Mouse (Mus musculus) intestine, embryonic 16.5 days (tissue): ENCODE measurements around the gene Vamp2. TPM values are rescaled to one million over a fixed set of nuclear protein-coding genes. Genes with fewer than 3 reads are reported as not detected.

Experiments
- ATAC-seq: fragments of 200-750 bp; cut with Nextera tagmentation; 2 replicates; pipeline ENCODE4 v1.8.0; 2017; ENCODE audit warnings: moderate TSS enrichment, moderate library complexity
- H3K27ac ChIP-seq: fragments of 300-500 bp; sonication (generic); 2 replicates; pipeline ENCODE4 v1.5.1; 2014; ENCODE audit warnings: mild to moderate bottlenecking, low read length
- H3K27me3 ChIP-seq: fragments of 300-500 bp; sonication (generic); replicated peaks from 2 replicates; pipeline ENCODE4 v1.6.1; 2014; ENCODE audit warnings: low read length, control low read depth, mixed read lengths; ENCODE audit not compliant: control insufficient read depth, insufficient read depth
- H3K36me3 ChIP-seq: fragments of 300-500 bp; sonication (generic); 2 replicates; pipeline ENCODE4 v1.6.1; 2014; ENCODE audit warnings: low read length, control low read depth; ENCODE audit not compliant: control insufficient read depth, insufficient read depth
- H3K4me1 ChIP-seq: fragments of 300-500 bp; sonication (generic); 2 replicates; pipeline ENCODE4 v1.6.1; 2014; ENCODE audit warnings: low read length, control low read depth, mixed read lengths; ENCODE audit not compliant: control insufficient read depth, insufficient read depth
- H3K4me2 ChIP-seq: fragments of 300-500 bp; sonication (generic); 2 replicates; pipeline ENCODE4 v1.6.1; 2014; ENCODE audit warnings: low read depth, low read length, control low read depth
- H3K4me3 ChIP-seq: fragments of 300-500 bp; sonication (generic); 2 replicates; pipeline ENCODE4 v1.5.1; 2014; ENCODE audit warnings: mild to moderate bottlenecking, low read length
- H3K9ac ChIP-seq: fragments of 300-500 bp; sonication (generic); 2 replicates; pipeline ENCODE4 v1.6.1; 2014; ENCODE audit warnings: low read depth, low read length
- H3K9me3 ChIP-seq: fragments of 300-500 bp; sonication (generic); 2 replicates; pipeline ENCODE4 v1.6.1; 2016; ENCODE audit warnings: low read length, control low read depth; ENCODE audit not compliant: control insufficient read depth
- WGBS: fragments of 180-500 bp; shearing (Covaris S2); extraction: QIAGEN DNeasy Blood & Tissue Kit; methylation state at CpG from one replicate; pipeline ENCODE4 v1.1.7; 2014; 5-methylcytosine and 5-hydroxymethylcytosine counted together
- polyA plus RNA-seq: library from polyadenylated mRNA; unstranded; fragments of >200 nt; fragmentation: Nextera tagmentation; extraction: Ambion mirVana; gene quantifications from 2 replicates; pipeline ENCODE4 v1.2.1, GENCODE M21; 2015

Vamp2 gene
- polyA plus RNA-seq, 1 experiment from 2014 or later, result 65.8 TPM

DNA sequence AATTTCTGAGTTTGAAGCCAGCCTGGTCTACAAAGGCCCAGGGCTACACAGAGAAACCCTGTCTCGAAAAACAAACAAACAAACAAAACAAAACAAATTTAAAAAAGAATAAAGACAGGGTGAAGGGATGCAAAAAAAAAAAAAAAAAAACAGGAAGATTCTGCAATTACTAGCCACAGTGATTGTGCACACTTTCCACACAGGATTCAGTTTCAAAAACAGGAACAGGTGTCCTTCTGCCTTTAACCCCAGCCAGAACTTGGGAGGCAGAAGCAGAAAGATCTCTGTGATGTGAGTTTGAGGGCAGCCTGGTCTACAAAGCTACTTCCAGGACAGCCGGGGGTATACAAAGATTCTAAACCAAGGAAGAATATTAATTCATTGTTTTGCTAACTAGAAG, 30.0 kb upstream of the Vamp2 start:
- WGBS, result 67% methylated on average over 2 of the region's 2 CpGs
- H3K27ac ChIP-seq, result peak overlapping the region; percentile 73

DNA sequence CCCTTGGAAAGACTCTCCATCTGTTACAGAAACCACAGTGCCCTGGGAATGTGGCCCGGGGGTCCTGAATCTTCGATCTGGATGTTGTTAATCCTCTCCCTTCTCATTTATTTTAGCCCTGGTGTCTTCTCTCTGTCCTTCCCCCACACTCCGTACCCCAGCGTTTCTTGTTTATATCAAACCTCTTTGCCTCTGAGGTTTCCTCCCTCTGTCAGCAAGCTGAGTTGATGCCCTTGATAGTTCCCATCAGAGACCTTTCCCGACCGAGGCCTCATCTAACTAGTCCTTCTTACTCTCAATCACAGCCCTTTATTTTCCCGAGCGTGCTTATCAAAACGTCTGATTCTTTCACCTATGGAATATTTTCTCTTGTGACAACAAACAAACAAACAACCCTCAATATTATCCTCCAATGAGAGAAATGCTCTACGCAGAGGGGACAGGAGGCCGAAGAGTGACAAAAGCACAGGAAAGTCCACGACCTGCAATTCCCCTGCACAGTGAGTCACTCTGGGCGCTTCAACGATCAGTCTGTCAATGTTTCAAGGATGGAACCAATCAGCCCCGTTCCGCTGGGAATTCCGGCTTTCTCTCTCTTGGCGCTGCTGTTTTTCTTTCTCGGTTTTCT, 29.4 kb upstream of the Vamp2 start:
- Histone ChIP-seq H3K36me3 (no peaks in the 10 kb centered on the region), H3K9me3 (no peaks in the 10 kb centered on the region), H3K4me3 (peak overlapping the region; percentile 90), H3K4me2 (peak overlapping the region; percentile 78), H3K9ac (peak overlapping the region; percentile 69), H3K4me1 (peaks cover 19% of the 10 kb centered on the region), H3K27me3 (no peaks in the 10 kb centered on the region), H3K27ac (peak overlapping the region; percentile 73)
- ATAC-seq, result peak; percentile 32
- WGBS, result 1% methylated on average over 19 of the region's 19 CpGs

More for the DNA sequence above, 30.0 kb upstream of the Vamp2 start:
- ATAC-seq, result no peak
- Histone ChIP-seq H3K4me3 (peak overlapping the region; percentile 90), H3K4me2 (peak overlapping the region; percentile 78), H3K9ac (peak overlapping the region; percentile 69), H3K9me3 (no peaks in the 10 kb centered on the region), H3K27me3 (no peaks in the 10 kb centered on the region), H3K36me3 (no peaks in the 10 kb centered on the region), H3K4me1 (peaks cover 19% of the 10 kb centered on the region)

DNA sequence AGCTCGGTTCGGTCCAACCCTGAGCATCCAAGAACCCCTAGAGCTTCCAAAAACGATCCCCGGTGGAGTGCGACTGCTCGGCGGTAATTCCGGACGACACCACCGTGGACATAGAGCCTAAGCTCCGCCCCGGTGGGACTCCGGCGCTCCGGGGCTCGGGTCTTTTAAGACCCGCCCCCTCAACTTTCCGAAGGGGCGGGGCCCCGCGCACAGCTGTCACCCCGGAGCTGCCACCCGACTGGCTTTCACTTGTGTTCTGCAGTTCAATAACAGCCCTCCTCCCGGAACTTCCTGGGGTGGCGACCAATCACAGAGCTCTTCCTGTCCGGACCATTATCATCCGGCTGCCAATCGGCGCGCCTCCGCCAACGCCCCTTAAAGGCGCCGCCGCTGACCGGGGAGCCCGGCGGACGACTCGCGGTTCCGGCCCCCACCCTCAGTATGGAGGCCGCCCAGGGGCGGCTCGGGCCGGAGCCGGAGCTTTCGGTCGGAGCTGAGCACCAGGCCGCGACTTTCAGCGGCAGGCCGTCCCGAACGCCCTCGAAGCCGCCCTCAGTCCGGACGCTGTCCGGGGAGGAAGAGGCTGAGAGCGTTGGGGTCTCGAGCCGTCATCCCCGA, 28.8 kb upstream of the Vamp2 start, which contains the start of gene Borcs6:
Borcs6 (plus strand) TSS at position 361 of the 618 bp plus-strand sequence.
- peak within 1 kb of the TSS; percentile 96 for H3K4me2 ChIP-seq
- ATAC-seq, result peak; percentile 92
- no peaks in the 10 kb centered on the region for H3K27me3 ChIP-seq
- under 1% methylated on average over 63 of the region's 64 CpGs for WGBS
- peaks cover 25% of the 10 kb centered on the region for H3K4me1 ChIP-seq
- H3K27ac ChIP-seq, result peak within 1 kb of the TSS; percentile 93
- no peaks in the 10 kb centered on the region for H3K36me3 ChIP-seq
- no peaks in the 10 kb centered on the region for H3K9me3 ChIP-seq
- H3K4me3 ChIP-seq, result peak within 1 kb of the TSS; percentile 90
- peak within 1 kb of the TSS; percentile 94 for H3K9ac ChIP-seq

DNA sequence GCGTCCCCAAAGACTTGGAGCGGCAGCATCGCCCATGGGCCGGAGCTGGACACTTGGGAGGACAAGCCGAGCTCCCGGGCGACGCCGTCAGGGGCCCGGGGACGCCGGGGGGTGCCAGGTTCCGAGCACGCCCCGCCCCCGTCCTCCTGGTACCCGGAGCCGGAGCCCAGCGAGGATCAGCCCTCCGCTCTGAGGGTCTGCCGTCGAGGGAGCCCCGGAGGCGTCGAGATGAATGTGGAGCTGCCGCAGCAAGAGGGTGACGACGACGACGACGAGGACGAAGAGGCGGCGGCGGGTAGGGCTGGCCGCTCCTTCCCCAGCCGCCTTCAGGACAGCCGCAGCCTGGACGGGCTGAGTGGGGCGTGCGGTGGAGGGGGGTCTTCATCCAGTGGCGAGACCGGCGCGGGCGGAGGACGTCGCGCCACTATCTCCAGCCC, 28.3 kb upstream of the Vamp2 start:
- under 1% methylated on average over 42 of the region's 49 CpGs for WGBS
- peak; percentile 14 for ATAC-seq
- H3K27me3 ChIP-seq, result no peaks in the 10 kb centered on the region
- H3K4me2 ChIP-seq, result peak overlapping the region; percentile 96
- peak overlapping the region; percentile 94 for H3K9ac ChIP-seq
- H3K36me3 ChIP-seq, result no peaks in the 10 kb centered on the region
- peak overlapping the region; percentile 93 for H3K27ac ChIP-seq
- H3K4me3 ChIP-seq, result peak overlapping the region; percentile 90
- no peaks in the 10 kb centered on the region for H3K9me3 ChIP-seq
- H3K4me1 ChIP-seq, result peaks cover 25% of the 10 kb centered on the region

DNA sequence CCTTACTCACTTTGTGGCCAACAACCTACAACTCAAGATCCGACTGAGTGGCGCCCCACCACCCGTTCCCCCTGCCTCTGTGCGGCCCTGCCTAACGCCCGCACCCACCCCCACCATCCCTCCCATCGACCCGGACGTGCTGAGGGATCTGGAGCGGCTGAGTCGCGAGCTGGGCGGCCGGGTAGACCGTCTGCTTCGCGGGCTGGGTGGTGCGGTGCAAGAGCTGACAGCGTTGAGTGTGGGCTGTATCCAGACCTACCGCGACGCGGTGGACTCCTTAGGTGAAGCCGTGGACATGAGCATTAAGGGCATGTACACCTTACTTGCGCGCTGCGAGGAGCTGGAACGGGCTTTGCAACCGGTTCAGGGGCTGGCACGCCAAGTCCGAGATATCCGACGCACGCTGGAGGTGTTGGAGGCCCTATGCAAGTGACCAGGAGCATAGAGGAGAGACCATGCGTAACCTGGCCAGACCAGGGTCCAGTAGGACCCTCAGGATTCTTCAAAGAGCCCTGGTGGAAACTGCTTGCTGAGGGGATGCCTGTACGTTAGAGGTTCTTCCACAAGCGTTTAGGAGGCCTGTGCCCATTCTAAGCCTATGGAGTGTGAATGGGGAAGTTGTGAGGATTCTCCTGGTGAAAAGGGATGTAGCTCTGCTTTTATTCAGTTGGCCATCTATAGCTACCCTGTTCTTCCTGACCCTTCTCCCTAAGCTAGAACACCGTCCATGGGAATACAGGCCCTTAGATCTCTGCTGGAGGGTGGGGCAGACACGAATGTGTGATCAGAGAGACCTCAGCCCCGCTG, 27.6 kb upstream of the Vamp2 start:
- Histone ChIP-seq H3K27ac (peak overlapping the region; percentile 93), H3K9ac (peak overlapping the region; percentile 94), H3K9me3 (no peaks in the 10 kb centered on the region), H3K4me2 (peak overlapping the region; percentile 96), H3K27me3 (no peaks in the 10 kb centered on the region), H3K36me3 (no peaks in the 10 kb centered on the region), H3K4me1 (peaks cover 25% of the 10 kb centered on the region), H3K4me3 (peak overlapping the region; percentile 90)
- WGBS, result 2% methylated on average over 40 of the region's 40 CpGs
- no peak for ATAC-seq

DNA sequence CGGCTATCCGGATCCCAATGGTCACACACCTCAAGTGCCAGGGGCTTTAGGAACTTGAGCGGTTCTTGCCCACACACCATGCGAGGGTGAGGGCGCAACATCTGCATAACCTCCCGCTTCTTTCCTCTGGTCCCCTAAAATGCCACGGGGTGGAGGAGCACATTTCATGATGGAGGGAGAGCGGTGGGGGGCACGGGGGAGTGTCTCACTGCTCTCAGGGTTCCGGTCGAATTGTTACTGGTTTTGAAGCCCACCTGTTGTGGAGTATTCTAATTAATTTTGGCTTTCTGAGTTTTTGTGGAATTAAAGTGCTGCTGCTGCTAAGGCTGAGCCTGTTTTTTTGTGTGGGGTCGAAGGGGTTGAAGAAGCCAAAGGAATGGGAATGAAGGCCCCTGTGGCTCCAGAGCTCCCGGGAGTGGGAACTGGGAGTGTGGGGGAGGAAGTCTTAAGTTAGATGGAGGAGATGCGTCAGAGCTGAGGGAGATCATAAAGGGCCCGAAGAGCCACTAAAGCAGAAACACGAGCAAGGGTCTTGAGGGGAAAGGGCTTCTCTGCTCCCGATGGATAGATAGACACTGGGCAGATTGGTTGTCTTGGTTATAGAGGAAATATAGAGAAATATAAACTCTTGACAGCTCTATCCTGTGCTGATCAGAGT, 26.9 kb upstream of the Vamp2 start:
- WGBS, result 17% methylated on average over 17 of the region's 17 CpGs
- H3K36me3 ChIP-seq, result no peaks in the 10 kb centered on the region
- no peaks in the 10 kb centered on the region for H3K27me3 ChIP-seq
- H3K9ac ChIP-seq, result peak overlapping the region; percentile 94
- peak overlapping the region; percentile 90 for H3K4me3 ChIP-seq
- H3K4me2 ChIP-seq, result peak overlapping the region; percentile 96
- ATAC-seq, result no peak
- peaks cover 31% of the 10 kb centered on the region for H3K4me1 ChIP-seq
- H3K9me3 ChIP-seq, result no peaks in the 10 kb centered on the region
- H3K27ac ChIP-seq, result peak overlapping the region; percentile 93

DNA sequence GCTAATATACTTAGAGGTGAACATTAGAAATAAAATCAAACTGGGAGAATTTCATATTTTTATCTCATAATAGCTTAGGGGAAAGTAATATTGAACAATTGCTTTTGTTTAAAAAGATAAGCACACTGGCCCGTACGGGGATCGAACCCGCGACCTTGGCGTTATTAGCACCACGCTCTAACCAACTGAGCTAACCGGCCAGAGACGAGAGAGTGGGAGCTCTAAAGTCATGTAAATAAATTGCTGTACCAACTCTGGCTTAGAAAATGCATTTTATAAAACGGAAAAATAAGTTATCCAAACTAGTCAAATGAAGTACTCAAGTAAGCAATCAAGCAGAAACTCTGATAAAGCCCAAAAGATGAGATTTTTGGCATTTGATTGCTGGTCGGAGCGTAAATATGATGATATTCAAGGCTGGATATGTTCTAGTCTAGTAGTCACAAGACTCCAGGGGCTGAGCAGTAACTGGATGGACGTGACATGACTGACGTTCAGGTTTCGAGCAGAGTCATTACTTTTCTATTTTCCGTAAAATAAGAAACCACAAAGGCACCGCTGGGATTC, 26.0 kb upstream of the Vamp2 start:
- no peak for ATAC-seq
- H3K9ac ChIP-seq, result peak overlapping the region; percentile 37; the same call in 1 of the 2 replicates
- H3K36me3 ChIP-seq, result no peaks in the 10 kb centered on the region
- peak overlapping the region; percentile 80 for H3K4me3 ChIP-seq
- H3K4me1 ChIP-seq, result peaks cover 38% of the 10 kb centered on the region
- H3K27me3 ChIP-seq, result no peaks in the 10 kb centered on the region
- peak overlapping the region; percentile 77 for H3K27ac ChIP-seq
- H3K4me2 ChIP-seq, result peak overlapping the region; percentile 56
- no peaks in the 10 kb centered on the region for H3K9me3 ChIP-seq
- WGBS, result 2% methylated on average over 17 of the region's 17 CpGs

DNA sequence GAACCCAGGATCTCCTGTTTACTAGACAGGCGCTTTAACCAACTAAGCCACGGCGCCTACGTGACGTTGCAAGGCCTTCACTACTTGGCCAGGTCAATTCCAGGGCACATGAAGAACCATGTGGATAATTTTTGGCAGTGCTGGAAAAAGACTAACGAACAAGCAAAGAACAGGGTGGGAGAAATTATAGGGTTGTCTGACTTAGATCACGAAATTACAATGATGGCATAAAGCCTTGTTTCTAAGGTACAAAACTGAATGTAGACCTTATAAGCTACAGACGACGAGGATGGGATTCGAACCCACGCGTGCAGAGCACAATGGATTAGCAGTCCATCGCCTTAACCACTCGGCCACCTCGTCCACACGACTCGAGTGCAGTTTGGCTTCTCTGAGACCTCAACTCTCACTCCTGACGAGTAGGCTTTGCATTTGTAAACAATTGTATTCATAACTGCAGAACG, 25.5 kb upstream of the Vamp2 start:
- WGBS, result under 1% methylated on average over 19 of the region's 19 CpGs
- Histone ChIP-seq H3K4me2 (peak overlapping the region; percentile 56), H3K27me3 (no peaks in the 10 kb centered on the region), H3K36me3 (no peaks in the 10 kb centered on the region), H3K9me3 (no peaks in the 10 kb centered on the region), H3K4me3 (peak overlapping the region; percentile 80), H3K4me1 (peaks cover 43% of the 10 kb centered on the region), H3K9ac (peak overlapping the region; percentile 68), H3K27ac (peak overlapping the region; percentile 81)
- peak; percentile 60 for ATAC-seq
